Mouse (Mus musculus): Measurements from ENCODE around the gene Ptpro.

Gene Ptpro

GRCm38 (mm10) chr6:137294973-137295820 lies 43.1 kb downstream of the Ptpro start:
- DNase-seq: peak; percentile 9

- DNase-seq: peak; percentile 36
Measured at GRCm38 (mm10) chr6:137302561-137302960, 50.4 kb downstream of the Ptpro start.

DNA sequence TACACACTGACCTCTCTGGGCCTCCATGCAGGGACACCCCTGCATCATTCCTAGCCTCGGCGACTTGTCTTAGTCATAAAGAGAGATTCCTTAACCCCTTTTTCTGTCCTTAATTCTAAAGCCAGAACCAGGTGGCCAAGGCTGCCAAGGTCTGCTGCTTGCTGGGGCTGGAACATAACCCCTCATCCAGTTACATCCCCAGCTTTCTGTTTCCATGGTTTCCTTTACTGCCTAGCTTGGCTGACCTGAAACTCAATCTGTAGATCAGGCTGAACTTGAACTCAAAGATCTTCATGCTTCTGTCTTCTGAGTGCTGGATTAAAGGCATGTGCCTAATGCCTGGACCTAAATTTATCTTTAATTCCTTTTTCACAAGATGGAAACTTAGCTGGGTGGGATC lies 51.7 kb downstream of the Ptpro start:
- DNase-seq: no peak

DNA sequence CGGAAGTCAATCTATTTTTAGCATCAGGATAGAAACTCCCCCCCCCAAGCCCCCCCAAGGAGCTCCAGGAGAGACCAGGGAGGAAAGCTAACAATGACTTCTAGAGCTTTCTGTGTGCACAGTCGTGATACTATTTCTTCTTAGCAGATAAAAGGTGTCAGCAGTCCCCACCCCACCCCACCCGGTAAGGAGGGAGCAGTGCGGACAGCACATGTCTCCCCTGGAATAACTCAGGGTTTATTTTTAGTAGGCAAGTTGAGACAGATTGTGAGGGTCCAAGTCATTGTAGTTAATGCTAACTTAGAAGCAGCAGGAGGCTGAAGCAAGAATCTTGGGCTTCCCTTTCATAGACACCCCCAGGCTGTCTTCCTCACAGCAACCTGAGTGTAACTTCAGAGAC lies 63.1 kb downstream of the Ptpro start:
- DNase-seq: peak; percentile 63

DNA sequence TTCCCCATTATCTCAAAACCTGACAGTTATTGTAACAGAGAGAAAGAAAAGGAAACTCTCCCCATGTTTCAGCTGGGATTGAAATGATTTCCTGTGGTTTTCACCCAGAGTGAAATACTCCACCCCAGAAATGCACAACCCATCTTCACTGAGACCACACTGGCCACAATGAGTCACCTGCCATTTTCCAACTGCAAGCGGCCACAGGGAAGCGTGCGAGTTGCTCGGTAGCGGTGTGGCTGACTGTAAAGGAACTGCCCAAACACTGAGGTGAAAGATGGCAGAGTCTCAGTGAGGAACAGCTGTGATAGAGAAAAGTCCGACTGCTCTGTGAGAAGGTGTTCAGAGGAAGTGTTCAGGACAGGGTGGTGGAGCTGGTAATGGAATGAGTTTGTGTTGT lies 64.2 kb downstream of the Ptpro start:
- peak; percentile 43 for DNase-seq

- DNase-seq: no peak
Measured at GRCm38 (mm10) chr6:137317509-137317908, 65.4 kb downstream of the Ptpro start.

DNA sequence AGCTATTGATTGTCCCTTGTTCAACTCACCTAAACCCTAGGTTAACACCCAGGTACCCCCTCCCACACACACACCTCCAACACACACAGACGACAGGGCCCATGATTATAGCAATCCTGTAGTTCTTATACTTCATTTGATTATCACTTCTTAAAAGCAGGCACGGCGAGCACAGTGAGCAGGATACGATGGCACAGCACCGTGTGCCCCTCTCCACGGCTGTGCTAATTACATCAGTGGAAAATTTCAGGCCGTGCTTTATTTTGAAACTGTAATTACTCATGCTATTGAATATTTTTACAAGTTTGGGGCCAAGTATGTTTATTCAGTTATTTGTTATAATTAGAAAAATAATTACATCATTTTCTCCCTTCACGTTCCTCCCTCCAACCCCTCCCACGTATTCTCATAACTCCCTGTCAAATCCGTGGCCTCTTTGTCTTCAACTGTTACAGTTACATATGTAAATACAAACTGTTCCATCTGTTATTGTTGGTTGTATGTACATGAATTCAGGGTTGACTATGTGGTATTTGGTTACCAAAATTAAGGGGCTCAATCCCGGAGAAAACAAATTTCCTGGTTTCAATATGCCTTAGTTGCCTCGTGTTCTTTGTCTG lies 66.2 kb downstream of the Ptpro start:
- peak; percentile 31 for DNase-seq

DNA sequence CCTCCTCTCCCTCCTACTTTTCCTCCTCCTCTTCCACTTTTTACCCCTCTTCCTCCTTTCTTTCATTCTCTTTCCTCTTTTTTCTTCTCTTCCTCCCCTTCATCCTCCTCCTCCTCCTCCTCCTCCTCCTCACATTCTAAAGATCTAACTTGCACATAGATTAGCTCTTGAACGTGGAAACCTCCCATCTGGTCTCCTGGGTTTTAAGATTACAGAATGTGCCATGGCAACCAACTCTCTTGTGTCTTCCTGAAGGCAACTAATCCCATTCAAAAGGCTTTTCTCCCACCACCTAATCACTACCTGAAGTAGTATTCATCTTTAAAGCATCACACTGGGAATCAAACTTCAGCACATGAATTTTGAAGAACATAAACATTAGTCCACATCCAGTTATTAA lies 67.5 kb downstream of the Ptpro start:
- no peak for DNase-seq

GRCm38 (mm10) chr6:137327718-137328117 lies 75.6 kb downstream of the Ptpro start:
- DNase-seq: no peak

GRCm38 (mm10) chr6:137328228-137328627 lies 76.1 kb downstream of the Ptpro start:
- DNase-seq: no peak

GRCm38 (mm10) chr6:137330782-137331181 lies 78.7 kb downstream of the Ptpro start:
- DNase-seq: no peak

DNA sequence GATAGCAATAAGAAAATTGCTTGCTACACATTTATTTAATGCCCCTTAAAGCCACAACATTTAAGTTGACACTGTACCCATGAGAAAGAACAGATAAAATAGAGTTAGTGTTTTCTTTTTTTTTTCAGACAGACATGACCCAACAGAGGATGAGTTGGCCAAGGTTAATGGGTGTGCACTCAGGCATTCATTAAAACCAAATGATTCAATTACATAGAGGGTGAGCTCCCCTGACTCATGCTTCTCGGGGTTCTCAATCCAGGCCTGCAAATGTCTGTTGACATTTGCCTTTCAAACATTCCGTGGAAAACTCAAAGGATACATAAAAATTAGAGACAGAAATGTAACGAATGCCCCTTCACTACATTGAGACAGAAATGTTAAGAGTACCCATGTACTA lies 79.7 kb downstream of the Ptpro start:
- DNase-seq: peak; percentile 4

DNA sequence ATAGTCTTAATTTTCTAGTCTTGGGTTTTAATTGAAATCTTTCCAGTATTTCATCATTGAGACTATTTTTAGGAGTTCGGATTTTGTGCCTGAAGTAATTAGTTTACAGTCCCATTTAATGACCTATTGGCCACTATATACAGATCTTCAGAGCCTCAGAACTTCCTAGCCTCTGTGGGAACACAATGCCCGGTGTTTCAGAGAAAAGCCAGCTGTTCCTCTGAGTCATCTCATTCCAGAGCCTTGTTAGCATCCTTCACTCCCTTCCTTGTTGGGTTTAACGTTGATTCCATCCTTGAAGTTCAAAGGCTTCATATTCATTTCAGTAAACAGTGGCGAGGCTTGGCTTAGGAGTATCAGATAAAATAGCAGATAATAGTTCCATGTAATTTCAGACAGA lies 87.0 kb downstream of the Ptpro start:
- DNase-seq: peak; percentile 15

DNA sequence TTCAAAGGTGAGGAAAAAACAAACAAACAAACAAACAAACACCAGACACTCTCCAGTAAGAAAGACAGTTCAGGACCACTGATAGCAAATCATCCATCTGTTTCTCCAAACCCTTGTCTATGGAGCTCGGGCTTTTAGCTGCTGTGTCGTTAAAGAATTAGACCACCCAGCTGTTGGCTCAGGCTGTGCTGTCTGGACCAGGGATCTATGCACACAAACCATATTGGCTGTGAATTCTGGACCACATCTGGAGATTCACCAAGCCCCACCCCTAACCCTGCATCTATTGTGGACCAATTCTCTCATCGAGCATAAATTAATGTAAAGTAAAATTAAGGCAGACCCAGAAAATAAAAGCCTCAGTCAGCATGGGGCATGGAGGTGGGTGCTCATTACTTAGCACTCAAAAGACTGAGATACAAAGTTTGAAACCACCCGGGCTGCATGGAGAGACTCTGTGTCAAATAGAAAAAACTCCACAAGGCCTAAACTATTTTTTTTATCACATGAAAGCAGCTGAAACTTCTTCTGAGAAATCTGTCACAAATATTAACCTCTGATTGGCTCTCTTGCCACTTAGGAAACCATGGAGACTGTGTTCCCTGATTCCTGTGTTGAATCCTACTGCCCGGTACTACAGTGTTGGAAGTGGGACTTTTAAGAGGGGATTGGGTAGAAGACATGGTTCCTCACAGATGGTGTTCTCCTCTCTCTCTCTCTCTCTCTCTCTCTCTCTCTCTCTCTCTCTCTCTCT lies 91.7 kb downstream of the Ptpro start:
- DNase-seq: peak; percentile 15

DNA sequence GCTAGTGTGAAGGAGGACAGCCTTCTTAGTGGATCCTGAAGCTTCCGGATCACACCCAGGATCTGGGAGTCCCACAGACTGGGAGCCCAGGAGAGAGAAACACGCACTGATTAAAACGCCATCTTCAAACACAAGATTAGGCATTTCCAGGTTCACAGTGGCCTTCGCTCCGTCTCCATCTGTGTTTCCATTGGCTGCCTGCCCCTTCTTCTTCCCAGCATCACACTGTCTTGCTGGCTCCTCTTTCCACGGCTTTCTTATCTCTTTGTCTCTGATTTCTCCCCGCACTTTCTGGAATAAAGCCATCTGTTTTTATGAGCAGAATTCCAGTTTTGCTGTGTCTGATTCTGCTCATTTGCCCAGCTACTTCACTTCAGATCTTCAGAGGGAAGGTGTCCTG lies 108.0 kb downstream of the Ptpro start:
- no peak for DNase-seq

GRCm38 (mm10) chr6:137362216-137362615 lies 110.1 kb downstream of the Ptpro start:
- no peak for DNase-seq

DNA sequence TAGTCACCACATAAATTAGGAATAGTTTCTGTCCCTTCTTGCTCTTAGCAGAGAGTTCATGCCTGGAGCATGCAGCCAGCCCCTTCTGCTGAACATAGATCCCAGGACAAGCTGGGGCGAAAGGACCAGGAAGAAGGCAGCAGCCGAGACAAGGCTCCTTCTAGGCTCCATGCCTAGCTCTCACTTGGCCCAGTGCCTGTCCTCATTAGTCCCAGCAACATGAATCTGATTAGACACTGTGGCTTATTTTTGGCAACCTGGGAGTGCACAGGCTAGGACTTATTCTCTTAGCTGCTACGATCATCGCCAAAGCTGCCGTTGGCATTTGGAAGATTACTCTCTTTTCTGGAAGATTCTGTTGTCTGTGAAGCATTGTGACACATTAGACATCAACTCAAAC lies 112.6 kb downstream of the Ptpro start:
- DNase-seq: no peak

GRCm38 (mm10) chr6:137365637-137366036 lies 113.5 kb downstream of the Ptpro start:
- DNase-seq: no peak

GRCm38 (mm10) chr6:137370745-137371144 lies 118.6 kb downstream of the Ptpro start:
- DNase-seq: no peak

DNA sequence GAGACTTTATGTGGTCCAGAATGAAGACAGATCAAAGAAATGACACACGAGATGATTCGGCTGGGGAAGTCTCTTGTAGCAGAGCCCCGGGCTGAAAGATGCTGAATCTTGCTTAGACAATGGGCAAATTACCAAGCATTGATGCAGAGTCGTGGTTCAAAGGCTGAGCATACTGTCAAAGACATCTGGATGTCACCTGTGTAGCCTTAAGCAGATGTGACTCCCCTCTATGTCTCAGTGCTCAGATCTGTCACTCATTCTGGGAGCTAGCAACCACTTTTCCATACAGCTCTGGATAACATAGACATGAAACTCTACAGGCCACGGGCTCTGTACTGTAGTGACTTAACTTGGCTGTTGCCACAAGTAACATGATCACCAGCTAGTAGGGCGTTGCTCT lies 119.3 kb downstream of the Ptpro start:
- DNase-seq: no peak

GRCm38 (mm10) chr6:137373920-137374319 lies 121.8 kb downstream of the Ptpro start:
- no peak for DNase-seq

DNA sequence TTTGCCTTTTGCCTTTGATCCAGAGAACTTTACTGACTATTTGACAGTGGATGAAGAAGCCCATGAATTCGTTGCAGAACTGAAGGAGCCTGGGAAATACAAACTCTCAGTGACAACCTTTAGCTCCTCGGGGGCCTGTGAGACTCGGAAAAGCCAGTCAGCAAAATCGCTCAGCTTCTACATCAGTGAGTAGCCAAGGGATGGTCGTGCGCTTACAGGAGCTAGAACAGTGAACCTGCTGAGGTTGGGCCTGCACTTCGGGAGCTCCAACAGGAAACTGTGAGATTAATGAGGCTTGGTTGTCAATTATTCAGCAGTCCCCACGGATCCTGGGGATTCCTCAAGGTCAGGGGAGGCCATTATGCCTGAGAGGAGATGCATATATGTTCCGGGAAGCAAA lies 130.4 kb downstream of the Ptpro start:
- DNase-seq: peak; percentile 74

DNA sequence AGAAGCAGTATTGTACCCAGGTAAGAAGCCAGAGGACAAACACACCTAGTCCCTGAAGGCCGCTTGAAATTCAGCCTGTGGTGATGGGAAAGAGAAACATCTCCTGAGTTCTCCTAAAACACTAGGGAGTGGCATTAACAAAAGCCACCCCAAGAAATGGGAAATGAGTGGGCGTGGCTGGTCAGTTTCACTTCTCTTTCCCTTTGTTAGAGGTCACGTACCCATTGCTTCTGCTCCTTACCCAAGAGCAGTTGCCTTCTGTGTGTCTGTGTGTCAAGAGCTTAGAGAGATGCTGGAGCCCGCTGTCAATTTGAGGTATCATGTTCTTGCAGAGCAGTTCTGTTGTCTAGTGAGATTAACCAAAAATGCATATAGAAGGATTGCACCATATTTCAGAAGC lies 134.2 kb downstream of the Ptpro start:
- peak; percentile 95 for DNase-seq

DNA sequence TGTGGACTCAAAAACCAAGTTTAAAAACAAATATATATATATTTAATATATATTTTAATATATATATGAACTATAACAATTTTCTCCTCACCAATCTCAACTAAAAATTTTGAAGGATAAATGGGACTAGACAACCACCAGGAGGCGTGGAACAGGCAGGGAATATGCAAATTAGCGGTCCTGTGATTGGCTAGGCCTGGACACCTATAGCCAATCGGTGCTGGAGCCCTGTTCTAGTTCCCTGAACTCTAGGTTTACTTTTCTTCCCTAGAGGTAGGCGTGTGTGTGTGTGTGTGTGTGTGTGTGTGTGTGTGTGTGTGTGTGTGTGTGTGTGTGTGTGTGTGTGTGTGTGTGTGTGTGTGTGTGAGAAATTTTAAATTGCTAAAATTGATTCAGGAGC lies 134.8 kb downstream of the Ptpro start:
- DNase-seq: peak; percentile 87
